Mouse (Mus musculus): Measurements from ENCODE around the gene Serpina3c.

Serpina3c gene

GRCm38 (mm10) chr12:104153656-104154055 lies at the start of gene Serpina3c:
Gene Serpina3c, minus strand, starts transcription at chr12:104153870.
- DNase-seq (ENCODE audit: low spot score in 2 of 2): no peak

GRCm38 (mm10) chr12:104190852-104191251 lies 37.2 kb upstream of the Serpina3c start:
- no peak for DNase-seq (ENCODE audit: low spot score in 2 of 2)

- DNase-seq (ENCODE audit: low spot score in 2 of 2): no peak
These were observed 35.6 kb upstream of the Serpina3c start for GRCm38 (mm10) chr12:104189246-104189645.

- DNase-seq (ENCODE audit: low spot score in 2 of 2): no peak
These were observed 32.4 kb upstream of the Serpina3c start for GRCm38 (mm10) chr12:104186041-104186581.

GRCm38 (mm10) chr12:104185046-104185445 lies 31.4 kb upstream of the Serpina3c start:
- no peak for DNase-seq (ENCODE audit: low spot score in 2 of 2)

GRCm38 (mm10) chr12:104178987-104179386 lies 25.3 kb upstream of the Serpina3c start:
- DNase-seq (ENCODE audit: low spot score in 2 of 2): no peak

GRCm38 (mm10) chr12:104178577-104178976 lies 24.9 kb upstream of the Serpina3c start:
- no peak for DNase-seq (ENCODE audit: low spot score in 2 of 2)

- no peak for DNase-seq (ENCODE audit: low spot score in 2 of 2)
These were observed 22.0 kb upstream of the Serpina3c start for GRCm38 (mm10) chr12:104175636-104176035.

GRCm38 (mm10) chr12:104174747-104175146 lies 21.1 kb upstream of the Serpina3c start:
- DNase-seq (ENCODE audit: low spot score in 2 of 2): no peak

- DNase-seq (ENCODE audit: low spot score in 2 of 2): no peak
These were observed 527 bp downstream of the Serpina3c start for GRCm38 (mm10) chr12:104153041-104153645.

- no peak for DNase-seq (ENCODE audit: low spot score in 2 of 2)
These were observed 1.7 kb downstream of the Serpina3c start for GRCm38 (mm10) chr12:104151989-104152388.

- DNase-seq (ENCODE audit: low spot score in 2 of 2): no peak
These were observed 8.1 kb downstream of the Serpina3c start for GRCm38 (mm10) chr12:104145571-104145970.

GRCm38 (mm10) chr12:104143286-104143685 lies 10.4 kb downstream of the Serpina3c start:
- no peak for DNase-seq (ENCODE audit: low spot score in 2 of 2)

- no peak for DNase-seq (ENCODE audit: low spot score in 2 of 2)
These were observed 11.2 kb downstream of the Serpina3c start for GRCm38 (mm10) chr12:104142427-104142826.

- no peak for DNase-seq (ENCODE audit: low spot score in 2 of 2)
These were observed 12.2 kb downstream of the Serpina3c start for GRCm38 (mm10) chr12:104141506-104141905.

- no peak for DNase-seq (ENCODE audit: low spot score in 2 of 2)
These were observed 13.0 kb downstream of the Serpina3c start for GRCm38 (mm10) chr12:104140543-104141103.

- DNase-seq (ENCODE audit: low spot score in 2 of 2): no peak
These were observed 15.5 kb downstream of the Serpina3c start for GRCm38 (mm10) chr12:104138216-104138615.

- no peak for DNase-seq (ENCODE audit: low spot score in 2 of 2)
These were observed 22.6 kb downstream of the Serpina3c start for GRCm38 (mm10) chr12:104131041-104131440.

GRCm38 (mm10) chr12:104127696-104128095 lies 26.0 kb downstream of the Serpina3c start, which contains the start of gene Serpina3b:
Gene Serpina3b, plus strand, starts transcription at chr12:104127996.
- DNase-seq (ENCODE audit: low spot score in 2 of 2): no peak

GRCm38 (mm10) chr12:104125021-104125560 lies 28.6 kb downstream of the Serpina3c start:
- no peak for DNase-seq (ENCODE audit: low spot score in 2 of 2)

- DNase-seq (ENCODE audit: low spot score in 2 of 2): no peak
These were observed 29.7 kb downstream of the Serpina3c start for GRCm38 (mm10) chr12:104123996-104124395.

- DNase-seq (ENCODE audit: low spot score in 2 of 2): no peak
These were observed 30.6 kb downstream of the Serpina3c start for GRCm38 (mm10) chr12:104123097-104123496.

Measured in cerebellum, postnatal 4 days (tissue).